Mouse (Mus musculus): ENCODE data around the gene Tmem161a. TPM values are rescaled to one million over a fixed set of nuclear protein-coding genes. Genes with fewer than 3 reads are reported as not detected.
"Not testable (repeated sequence)": the region's sequence is repeated elsewhere in the genome, so short reads cannot be mapped to it uniquely, and the experiment has no call there.

Gene Tmem161a
- total RNA-seq, 2 experiments from 2014 or later, result 49.0 to 55.7 TPM

GRCm38 (mm10) chr8:70197603-70198002, 25.4 kb downstream of the Tmem161a start:
- intact Hi-C loops (cut with DNase I), result no loop called here
- DNase-seq (ENCODE audit: extremely low spot score in 1 of 2, low spot score in 2 of 2), result no peak

GRCm38 (mm10) chr8:70200098-70200681, 28.0 kb downstream of the Tmem161a start:
- intact Hi-C loops (cut with DNase I), result no loop called here
- no peak for DNase-seq (ENCODE audit: extremely low spot score in 1 of 2, low spot score in 2 of 2)

- no peak for DNase-seq (ENCODE audit: extremely low spot score in 1 of 2, low spot score in 2 of 2)
- intact Hi-C loops (cut with DNase I), result no loop called here
Observed at GRCm38 (mm10) chr8:70201417-70201816, 29.3 kb downstream of the Tmem161a start.

GRCm38 (mm10) chr8:70203072-70203471, 30.9 kb downstream of the Tmem161a start:
- intact Hi-C loops (cut with DNase I), result no loop called here
- DNase-seq (ENCODE audit: extremely low spot score in 1 of 2, low spot score in 2 of 2), result peak in 1 of 2 experiments; percentile 22

- DNase-seq (ENCODE audit: extremely low spot score in 1 of 2, low spot score in 2 of 2), result no peak
- intact Hi-C loops (cut with DNase I), result no loop called here
Observed at GRCm38 (mm10) chr8:70204757-70205156, 32.6 kb downstream of the Tmem161a start.

GRCm38 (mm10) chr8:70208130-70208529, 36.0 kb downstream of the Tmem161a start:
- DNase-seq (ENCODE audit: extremely low spot score in 1 of 2, low spot score in 2 of 2), result peak in 1 of 2 experiments; percentile 64
- intact Hi-C loops (cut with DNase I), result no loop called here

- intact Hi-C loops (cut with DNase I), result no loop called here
- DNase-seq (ENCODE audit: extremely low spot score in 1 of 2, low spot score in 2 of 2), result peak in 1 of 2 experiments; percentile 51
Observed at GRCm38 (mm10) chr8:70210538-70210937, 38.4 kb downstream of the Tmem161a start.

- intact Hi-C loops (cut with DNase I), result no loop called here
- DNase-seq (ENCODE audit: extremely low spot score in 1 of 2, low spot score in 2 of 2), result no peak
Observed at GRCm38 (mm10) chr8:70211275-70211674, 39.1 kb downstream of the Tmem161a start.

- intact Hi-C loops (cut with DNase I), result no loop called here
- DNase-seq (ENCODE audit: extremely low spot score in 1 of 2, low spot score in 2 of 2), result peak in 1 of 2 experiments; percentile 69
Observed at GRCm38 (mm10) chr8:70211726-70212111, 39.6 kb downstream of the Tmem161a start.

GRCm38 (mm10) chr8:70212112-70213055, 40.2 kb downstream of the Tmem161a start, which contains the start of gene Slc25a42:
Gene Slc25a42, minus strand, starts transcription at chr8:70212305.
- intact Hi-C loops (cut with DNase I), result no loop called here
- peak; percentile 98 to 99 for DNase-seq (ENCODE audit: extremely low spot score in 1 of 2, low spot score in 2 of 2)

GRCm38 (mm10) chr8:70214411-70214810, 42.3 kb downstream of the Tmem161a start:
- DNase-seq (ENCODE audit: extremely low spot score in 1 of 2, low spot score in 2 of 2), result no peak
- intact Hi-C loops (cut with DNase I), result no loop called here

GRCm38 (mm10) chr8:70215092-70215491, 42.9 kb downstream of the Tmem161a start:
- intact Hi-C loops (cut with DNase I), result no loop called here
- no peak for DNase-seq (ENCODE audit: extremely low spot score in 1 of 2, low spot score in 2 of 2)

- DNase-seq (ENCODE audit: extremely low spot score in 1 of 2, low spot score in 2 of 2); intact Hi-C loops (cut with DNase I): not testable (repeated sequence)
Observed at GRCm38 (mm10) chr8:70216161-70216560, 44.0 kb downstream of the Tmem161a start.

- intact Hi-C loops (cut with DNase I), result no loop called here
Observed at GRCm38 (mm10) chr8:70216566-70216965, 44.4 kb downstream of the Tmem161a start.

GRCm38 (mm10) chr8:70217441-70217840, 45.3 kb downstream of the Tmem161a start:
- DNase-seq (ENCODE audit: extremely low spot score in 1 of 2, low spot score in 2 of 2), result no peak
- intact Hi-C loops (cut with DNase I), result no loop called here

More at GRCm38 (mm10) chr8:70216566-70216965, 44.4 kb downstream of the Tmem161a start:
- DNase-seq (ENCODE audit: extremely low spot score in 1 of 2, low spot score in 2 of 2), result peak; percentile 73 to 74

- intact Hi-C loops (cut with DNase I), result no loop called here
- no peak for DNase-seq (ENCODE audit: extremely low spot score in 1 of 2, low spot score in 2 of 2)
Observed at GRCm38 (mm10) chr8:70219107-70219684, 47.0 kb downstream of the Tmem161a start.

- intact Hi-C loops (cut with DNase I), result no loop called here
- DNase-seq (ENCODE audit: extremely low spot score in 1 of 2, low spot score in 2 of 2), result peak in 1 of 2 experiments; percentile 46
Observed at GRCm38 (mm10) chr8:70220236-70220840, 48.2 kb downstream of the Tmem161a start.

GRCm38 (mm10) chr8:70220911-70221310, 48.8 kb downstream of the Tmem161a start:
- intact Hi-C loops (cut with DNase I), result no loop called here
- no peak for DNase-seq (ENCODE audit: extremely low spot score in 1 of 2, low spot score in 2 of 2)

GRCm38 (mm10) chr8:70222041-70222440, 49.9 kb downstream of the Tmem161a start:
- intact Hi-C loops (cut with DNase I), result no loop called here
- no peak for DNase-seq (ENCODE audit: extremely low spot score in 1 of 2, low spot score in 2 of 2)

Measured in left cerebral cortex, postnatal 10 days (tissue).